Mouse (Mus musculus) hindbrain, embryonic 12.5 days (tissue): ENCODE data around the gene Map6. TPM values are rescaled to one million over a fixed set of nuclear protein-coding genes. Genes with fewer than 3 reads are reported as not detected.

Experiments
- polyA plus RNA-seq: library from polyadenylated mRNA; unstranded; fragments of >200 nt; fragmentation: Nextera tagmentation; extraction: Ambion mirVana; gene quantifications from 2 replicates; pipeline ENCODE4 v1.2.1, GENCODE M21; 2016

Map6 gene
- polyA plus RNA-seq, 1 experiment from 2014 or later, result 103 TPM

Other genes starting within 250 kb of the Map6 start
- gene Uvrag, start 126.3 kb upstream of the Map6 start, polyA plus RNA-seq, result 16.6 and 17.7 TPM in 2 replicates
- 11.6 and 12.8 TPM in 2 replicates for gene Dgat2, start 84.7 kb upstream of the Map6 start, polyA plus RNA-seq
- 5.3 and 6.3 TPM in 2 replicates for gene Mogat2, start 28.8 kb upstream of the Map6 start, polyA plus RNA-seq
- 838 and 891 TPM in 2 replicates for gene Serpinh1, start 85.8 kb downstream of the Map6 start, polyA plus RNA-seq
- gene Gdpd5, start 114.0 kb downstream of the Map6 start, polyA plus RNA-seq, result 43.8 and 44.5 TPM in 2 replicates
- gene Klhl35, start 198.6 kb downstream of the Map6 start, polyA plus RNA-seq, result 39.2 and 47.1 TPM in 2 replicates
- 512 and 534 TPM in 2 replicates for gene Rps3, start 216.3 kb downstream of the Map6 start, polyA plus RNA-seq